Mouse (Mus musculus) heart, postnatal 0 days (tissue): Measurements from ENCODE around the gene 1700024G13Rik.

ENCODE experiments used
- CTCF ChIP-seq: IDR thresholded peaks from 2 replicates; pipeline ENCODE4 v1.5.1; 2016; ENCODE audit warnings: antibody characterized with exemption, control low read depth, low read depth
- EP300 ChIP-seq: IDR thresholded peaks from 2 replicates; pipeline ENCODE4 v1.6.1; 2016; ENCODE audit warnings: antibody characterized with exemption, low read depth

DNA sequence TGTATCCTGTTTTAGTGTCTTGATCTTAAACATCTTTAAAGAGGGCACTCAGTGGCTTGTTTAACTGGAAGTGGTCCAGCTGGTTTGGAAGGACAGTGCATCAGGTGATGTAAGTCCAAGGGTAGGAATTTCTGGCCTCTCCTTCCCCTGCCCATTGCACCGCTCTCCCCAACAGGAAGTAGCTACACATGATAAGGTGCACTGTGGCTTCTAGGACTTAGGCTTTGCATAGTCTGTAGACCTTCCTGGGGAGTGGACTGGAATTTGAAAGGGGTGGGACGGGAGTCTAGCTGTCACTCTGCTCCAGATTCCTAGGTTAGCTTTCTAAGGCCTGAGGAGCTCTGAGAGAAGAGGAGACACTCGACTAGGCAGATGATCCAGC lies 8.1 kb downstream of the 1700024G13Rik start:
- no peak for TF ChIP-seq EP300
- TF ChIP-seq CTCF = no peak
